ENCODE assay signal across 13 mouse cellular contexts in genomic region chr13:44626806-44627205, GRCm38 (mm10).
DNase-seq lines count a peak whose midpoint lies in the region; ATAC-seq and TF ChIP-seq lines count a peak whose summit lies in the region.
"Had no signal": no experiment of that assay in that cellular context is flagged by ENCODE, and none has a peak within 500 bp of the region (broad histone marks: within the 10 kb centered on the region; RNA-seq: fewer than 3 reads in every experiment).

No protein-coding gene starts in this region.

- no peak for TF ChIP-seq CTCF in cerebellum, adult 2 months (IDR thresholded peaks at IDR 0.05; ENCODE audit: borderline replicate concordance, insufficient read depth, low read depth, low read length)

- H3K9me3 ChIP-seq in liver, embryonic 11.5 days (ENCODE audit: control insufficient read depth, low read length) = no peaks in the 10 kb centered on the region
- H3K9me3 ChIP-seq in liver, embryonic 12.5 days (replicated peaks) = no peaks in the 10 kb centered on the region
- H3K9me3 ChIP-seq: limb, embryonic 12.5 days had no signal

- no peak for DNase-seq in liver, embryonic 11.5 days (ENCODE audit: low spot score)
- peak; percentile 68 to 70 for DNase-seq in adrenal gland, postnatal 36 days
- DNase-seq in heart, postnatal 4 days = peak; percentile 43
- DNase-seq in lung, postnatal 4 days = peak; percentile 16 to 60
- no peak for DNase-seq in cerebellum, adult 2 months
- no peak for DNase-seq in gastrocnemius, adult 8-10 months (ENCODE audit: low spot score in 2 of 2)
- DNase-seq: cerebellum, adult 11 months; kidney, postnatal 10 days; right cerebral cortex, postnatal 14 days; thymus, postnatal 36 days had no signal

- no peak overlapping the region for H3K9ac ChIP-seq in liver, embryonic 11.5 days (ENCODE audit: low read depth, low read length)
- H3K9ac ChIP-seq in liver, embryonic 12.5 days = no peak overlapping the region
- H3K9ac ChIP-seq: limb, embryonic 12.5 days had no signal

- no peaks in the 10 kb centered on the region for H3K27me3 ChIP-seq in liver, embryonic 11.5 days (replicated peaks; ENCODE audit: control insufficient read depth, insufficient read depth, low read length)
- no peaks in the 10 kb centered on the region for H3K27me3 ChIP-seq in liver, embryonic 12.5 days (replicated peaks)
- no peaks in the 10 kb centered on the region for H3K27me3 ChIP-seq in cerebellum, adult 2 months (ENCODE audit: control insufficient read depth, insufficient read depth, low read length)
- H3K27me3 ChIP-seq: limb, embryonic 12.5 days had no signal

- H3K27ac ChIP-seq in liver, embryonic 11.5 days (ENCODE audit: low read depth, low read length) = no peak overlapping the region; the same call in 1 of the 2 replicates
- H3K27ac ChIP-seq in liver, embryonic 12.5 days = no peak overlapping the region
- H3K27ac ChIP-seq in cerebellum, adult 2 months (ENCODE audit: insufficient read depth, low read length) = no peak overlapping the region
- H3K27ac ChIP-seq: limb, embryonic 12.5 days; macrophage had no signal

- H3K36me3 ChIP-seq in liver, embryonic 11.5 days (ENCODE audit: control insufficient read depth, insufficient read depth, low read length) = no peaks in the 10 kb centered on the region
- no peaks in the 10 kb centered on the region for H3K36me3 ChIP-seq in liver, embryonic 12.5 days
- H3K36me3 ChIP-seq: limb, embryonic 12.5 days had no signal

- ATAC-seq in liver, embryonic 11.5 days (replicated peaks; ENCODE audit: low FRiP score) = 0 out of 2 replicates have a peak, but pooled peaks have one; percentile 36
- ATAC-seq in liver, embryonic 12.5 days = no peak

- H3K4me3 ChIP-seq in liver, embryonic 11.5 days (ENCODE audit: low read depth, low read length) = no peak overlapping the region
- no peak overlapping the region for H3K4me3 ChIP-seq in liver, embryonic 12.5 days
- H3K4me3 ChIP-seq in cerebellum, adult 2 months (replicated peaks; ENCODE audit: insufficient read depth, low read depth, low read length) = no peak overlapping the region
- H3K4me3 ChIP-seq: limb, embryonic 12.5 days had no signal

- 0 out of 2 replicates have a peak, but pooled peaks cover 2% of the 10 kb centered on the region for H3K4me1 ChIP-seq in liver, embryonic 11.5 days (replicated peaks; ENCODE audit: control insufficient read depth, insufficient read depth, low read length)
- peaks cover 13% of the 10 kb centered on the region for H3K4me1 ChIP-seq in liver, embryonic 12.5 days
- H3K4me1 ChIP-seq in cerebellum, adult 2 months (ENCODE audit: control insufficient read depth, insufficient read depth, low read length) = peaks cover 11% of the 10 kb centered on the region

- WGBS in liver, embryonic 11.5 days = 37% methylated on average over 11 of the region's 11 CpGs
- WGBS in liver, embryonic 12.5 days (ENCODE audit: insufficient replicate concordance) = 37% methylated on average over 11 of the region's 11 CpGs
- 67% methylated on average over 11 of the region's 11 CpGs for WGBS in cerebellum, adult 2 months

- no peak for TF ChIP-seq POLR2A in cerebellum, adult 2 months (IDR thresholded peaks at IDR 0.05; ENCODE audit: borderline replicate concordance, insufficient read depth, low read length)

- H3K4me2 ChIP-seq in liver, embryonic 11.5 days = no peak overlapping the region
- H3K4me2 ChIP-seq in liver, embryonic 12.5 days = no peak overlapping the region
- H3K4me2 ChIP-seq: limb, embryonic 12.5 days had no signal

Comparison
In these comparisons a context has a peak if more than half of its experiments do, and no peak if none do; other contexts are left out.
1. DNase-seq: peak in adrenal gland, postnatal 36 days (2 of 2), heart, postnatal 4 days (single experiment) and lung, postnatal 4 days (2 of 2); none in liver, embryonic 11.5 days (single experiment), cerebellum, adult 2 months (0 of 2) and gastrocnemius, adult 8-10 months (0 of 2).